Mouse (Mus musculus) ES-Bruce4 (cell line): Measurements from ENCODE around the gene Olfr805. TPM values are rescaled to one million over a fixed set of nuclear protein-coding genes. Genes with fewer than 3 reads are reported as not detected.

Source experiments
- H3K27ac ChIP-seq: 2 replicates; pipeline ENCODE4 v1.5.1; 2012; ENCODE audit warnings: low read length, inconsistent platforms; ENCODE audit not compliant: insufficient read depth
- H3K27me3 ChIP-seq: 2 replicates; pipeline ENCODE4 v1.6.1; 2012; ENCODE audit warnings: mild to moderate bottlenecking, low read length, inconsistent platforms; ENCODE audit not compliant: control insufficient read depth, poor library complexity, insufficient read depth, severe bottlenecking
- H3K36me3 ChIP-seq: 2 replicates; pipeline ENCODE4 v1.6.1; 2012; ENCODE audit warnings: inconsistent platforms, mild to moderate bottlenecking, low read length, moderate library complexity; ENCODE audit not compliant: control insufficient read depth, poor library complexity, insufficient read depth, severe bottlenecking
- H3K4me1 ChIP-seq: one replicate; pipeline ENCODE4 v1.8.1; 2011; ENCODE audit warnings: low read length; ENCODE audit not compliant: control insufficient read depth, insufficient read depth
- H3K4me3 ChIP-seq: 2 replicates; pipeline ENCODE4 v1.5.1; 2011; ENCODE audit warnings: low read depth, mild to moderate bottlenecking, low read length
- H3K9ac ChIP-seq: 2 replicates; pipeline ENCODE4 v1.6.1; 2012; ENCODE audit warnings: low read depth, mild to moderate bottlenecking, inconsistent platforms; ENCODE audit not compliant: poor library complexity, severe bottlenecking
- H3K9me3 ChIP-seq: replicated peaks from 2 replicates; pipeline ENCODE4 v1.6.1; 2012; ENCODE audit warnings: mild to moderate bottlenecking, low read length, inconsistent platforms; ENCODE audit not compliant: control insufficient read depth, poor library complexity, insufficient read depth, severe bottlenecking
- CTCF ChIP-seq: IDR thresholded peaks from one replicate; pipeline ENCODE4 v1.8.1; 2011; ENCODE audit warnings: low read depth, low read length
- EP300 ChIP-seq: IDR thresholded peaks from 2 replicates; pipeline ENCODE4 v1.6.1; 2011; ENCODE audit warnings: low read depth, low read length; ENCODE audit not compliant: insufficient read depth
- POLR2A ChIP-seq: IDR thresholded peaks from one replicate; pipeline ENCODE4 v1.8.1; 2011; ENCODE audit warnings: low read length; ENCODE audit not compliant: insufficient read depth
- polyA plus RNA-seq: library from polyadenylated mRNA; stranded (reverse); fragments of >200 nt; gene quantifications from 2 replicates; pipeline ENCODE4 v1.2.4, GENCODE M21; 2011; ENCODE audit warnings: low read depth; ENCODE audit not compliant: missing spikeins, insufficient read depth, insufficient read length

Gene Olfr805
- polyA plus RNA-seq, 1 experiment = not detected

GRCm38 (mm10) chr10:129702910-129703309, 26.3 kb downstream of the Olfr805 start, which contains the start of gene Olfr804:
Olfr804 (plus strand) TSS chr10:129703210.
- no peaks in the 10 kb centered on the region for H3K9me3 ChIP-seq
- no peaks in the 10 kb centered on the region for H3K27me3 ChIP-seq
- no peaks in the 10 kb centered on the region for H3K36me3 ChIP-seq
- no peak within 1 kb of the TSS for H3K4me3 ChIP-seq
- no peak within 1 kb of the TSS for H3K27ac ChIP-seq
- TF ChIP-seq EP300 = no peak
- no peak for TF ChIP-seq POLR2A
- TF ChIP-seq CTCF = no peak
- H3K4me1 ChIP-seq = no peaks in the 10 kb centered on the region
- no peak within 1 kb of the TSS for H3K9ac ChIP-seq

GRCm38 (mm10) chr10:129694186-129694585, 35.0 kb downstream of the Olfr805 start, which contains the start of gene Olfr803:
Olfr803 (minus strand) TSS chr10:129694286.
- H3K4me3 ChIP-seq = no peak within 1 kb of the TSS
- no peak within 1 kb of the TSS for H3K9ac ChIP-seq

GRCm38 (mm10) chr10:129688069-129688468, 41.1 kb downstream of the Olfr805 start, which contains the start of gene Olfr802:
Olfr802 (minus strand) TSS chr10:129688169.
- H3K36me3 ChIP-seq = no peaks in the 10 kb centered on the region
- no peak within 1 kb of the TSS for H3K9ac ChIP-seq
- H3K9me3 ChIP-seq = no peaks in the 10 kb centered on the region
- no peaks in the 10 kb centered on the region for H3K4me1 ChIP-seq
- H3K27me3 ChIP-seq = no peaks in the 10 kb centered on the region
- no peak within 1 kb of the TSS for H3K27ac ChIP-seq
- H3K4me3 ChIP-seq = no peak within 1 kb of the TSS
- TF ChIP-seq POLR2A = no peak
- no peak for TF ChIP-seq EP300
- TF ChIP-seq CTCF = no peak

More at GRCm38 (mm10) chr10:129694186-129694585, 35.0 kb downstream of the Olfr805 start, which contains the start of gene Olfr803:
- no peaks in the 10 kb centered on the region for H3K36me3 ChIP-seq
- TF ChIP-seq CTCF = no peak
- H3K27me3 ChIP-seq = no peaks in the 10 kb centered on the region
- no peak within 1 kb of the TSS for H3K27ac ChIP-seq
- H3K4me1 ChIP-seq = no peaks in the 10 kb centered on the region
- no peaks in the 10 kb centered on the region for H3K9me3 ChIP-seq

- TF ChIP-seq POLR2A (no peak), EP300 (no peak), CTCF (no peak)
- H3K27ac ChIP-seq = no peak within 1 kb of the TSS
These were observed 55.4 kb downstream of the Olfr805 start, which contains the start of gene Olfr801 for GRCm38 (mm10) chr10:129673765-129674164. Olfr801 (minus strand) TSS chr10:129673865.

More at GRCm38 (mm10) chr10:129673765-129674164, 55.4 kb downstream of the Olfr805 start, which contains the start of gene Olfr801:
- no peaks in the 10 kb centered on the region for H3K4me1 ChIP-seq
- no peaks in the 10 kb centered on the region for H3K9me3 ChIP-seq
- no peaks in the 10 kb centered on the region for H3K27me3 ChIP-seq
- no peaks in the 10 kb centered on the region for H3K36me3 ChIP-seq
- no peak within 1 kb of the TSS for H3K9ac ChIP-seq
- H3K4me3 ChIP-seq = no peak within 1 kb of the TSS

Other genes starting within 250 kb of the Olfr805 start
- not detected in 2 replicates for gene Olfr789, start 244.6 kb downstream of the Olfr805 start, polyA plus RNA-seq
- not detected in 2 replicates for gene Olfr790, start 230.9 kb downstream of the Olfr805 start, polyA plus RNA-seq
- gene Olfr791, start 207.6 kb downstream of the Olfr805 start, polyA plus RNA-seq = not detected in 2 replicates
- gene Olfr792, start 190.2 kb downstream of the Olfr805 start, polyA plus RNA-seq = not detected in 2 replicates
- 0.29 TPM in 1 of 2 replicates, not detected in the other for gene Olfr794, start 161.7 kb downstream of the Olfr805 start, polyA plus RNA-seq
- 0.24 TPM in 1 of 2 replicates, not detected in the other for gene Olfr796, start 116.8 kb downstream of the Olfr805 start, polyA plus RNA-seq
- not detected in 2 replicates for gene Olfr798, start 101.4 kb downstream of the Olfr805 start, polyA plus RNA-seq
- gene Olfr799, start 91.9 kb downstream of the Olfr805 start, polyA plus RNA-seq = not detected in 2 replicates
- gene Olfr800, start 71.7 kb downstream of the Olfr805 start, polyA plus RNA-seq = not detected in 2 replicates
- gene Olfr801, start 55.5 kb downstream of the Olfr805 start, polyA plus RNA-seq = not detected in 2 replicates
- gene Olfr802, start 41.2 kb downstream of the Olfr805 start, polyA plus RNA-seq = not detected in 2 replicates
- gene Olfr803, start 35.1 kb downstream of the Olfr805 start, polyA plus RNA-seq = not detected in 2 replicates
- gene Olfr804, start 26.2 kb downstream of the Olfr805 start, polyA plus RNA-seq = not detected in 2 replicates
- not detected in 2 replicates for gene Olfr806, start 12.5 kb upstream of the Olfr805 start, polyA plus RNA-seq
- gene Olfr807, start 28.4 kb upstream of the Olfr805 start, polyA plus RNA-seq = not detected in 2 replicates
- not detected in 2 replicates for gene Olfr808, start 36.1 kb upstream of the Olfr805 start, polyA plus RNA-seq
- not detected in 2 replicates for gene Olfr809, start 45.3 kb upstream of the Olfr805 start, polyA plus RNA-seq
- not detected in 2 replicates for gene Olfr810, start 65.5 kb upstream of the Olfr805 start, polyA plus RNA-seq
- gene Olfr811, start 75.0 kb upstream of the Olfr805 start, polyA plus RNA-seq = not detected in 2 replicates
- gene Olfr812, start 116.7 kb upstream of the Olfr805 start, polyA plus RNA-seq = not detected in 2 replicates
- not detected in 2 replicates for gene Olfr813, start 126.0 kb upstream of the Olfr805 start, polyA plus RNA-seq
- gene Olfr814, start 150.5 kb upstream of the Olfr805 start, polyA plus RNA-seq = 0.40 TPM in 1 of 2 replicates, not detected in the other
- gene Olfr815, start 176.5 kb upstream of the Olfr805 start, polyA plus RNA-seq = not detected in 2 replicates
- gene Olfr816, start 186.2 kb upstream of the Olfr805 start, polyA plus RNA-seq = not detected in 2 replicates
- not detected in 2 replicates for gene Olfr818, start 219.7 kb upstream of the Olfr805 start, polyA plus RNA-seq
- not detected in 2 replicates for gene Olfr819, start 237.9 kb upstream of the Olfr805 start, polyA plus RNA-seq
- not detected in 2 replicates for gene Olfr247, start 246.8 kb upstream of the Olfr805 start, polyA plus RNA-seq